Mouse (Mus musculus) heart, embryonic 13.5 days (tissue): ENCODE results near the gene Nfic. TPM values are rescaled to one million over a fixed set of nuclear protein-coding genes. Genes with fewer than 3 reads are reported as not detected.
A peak's percentile ranks its signal among the peaks of the same experiment; 100 is the strongest.

Experiments
- ATAC-seq: fragments of 200-750 bp; cut with Nextera tagmentation; 2 replicates; pipeline ENCODE4 v1.8.0; 2017; ENCODE audit warnings: moderate TSS enrichment; ENCODE audit not compliant: insufficient number of reproducible peaks, low FRiP score, low TSS enrichment; ENCODE audit errors: extremely low read depth
- H3K27ac ChIP-seq: fragments of 300-500 bp; sonication (generic); replicated peaks from 2 replicates; pipeline ENCODE4 v1.5.1; 2015; ENCODE audit warnings: moderate library complexity, mild to moderate bottlenecking, inconsistent platforms
- H3K27me3 ChIP-seq: fragments of 300-500 bp; sonication (generic); replicated peaks from 2 replicates; pipeline ENCODE4 v1.6.1; 2015; ENCODE audit warnings: mild to moderate bottlenecking, inconsistent platforms
- H3K36me3 ChIP-seq: fragments of 300-500 bp; sonication (generic); 2 replicates; pipeline ENCODE4 v1.6.1; 2015; ENCODE audit warnings: mild to moderate bottlenecking, inconsistent platforms
- H3K4me1 ChIP-seq: fragments of 300-500 bp; sonication (generic); 2 replicates; pipeline ENCODE4 v1.6.1; 2015; ENCODE audit warnings: inconsistent platforms
- H3K4me2 ChIP-seq: fragments of 300-500 bp; sonication (generic); 2 replicates; pipeline ENCODE4 v1.6.1; 2015; ENCODE audit warnings: inconsistent platforms, mild to moderate bottlenecking, moderate library complexity
- H3K4me3 ChIP-seq: fragments of 300-500 bp; sonication (generic); 2 replicates; pipeline ENCODE4 v1.5.1; 2015; ENCODE audit warnings: moderate library complexity, mild to moderate bottlenecking, inconsistent platforms
- H3K9ac ChIP-seq: fragments of 300-500 bp; sonication (generic); 2 replicates; pipeline ENCODE4 v1.6.1; 2015; ENCODE audit warnings: inconsistent platforms, mild to moderate bottlenecking, moderate library complexity
- H3K9me3 ChIP-seq: fragments of 300-500 bp; sonication (generic); 2 replicates; pipeline ENCODE4 v1.6.1; 2016; ENCODE audit warnings: inconsistent platforms
- WGBS: fragments of 180-500 bp; shearing (Covaris S2); methylation state at CpG from one replicate; pipeline ENCODE4 v1.1.7; 2015; ENCODE audit warnings: mixed read lengths; 5-methylcytosine and 5-hydroxymethylcytosine counted together
- polyA plus RNA-seq: library from polyadenylated mRNA; unstranded; fragments of >200 nt; fragmentation: Nextera tagmentation; extraction: Ambion mirVana; gene quantifications from 2 replicates; pipeline ENCODE4 v1.2.1, GENCODE M21; 2015

Nfic gene
- polyA plus RNA-seq, 1 experiment from 2014 or later = 57.4 TPM

GRCm38 (mm10) chr10:81407539-81408423 lies 47.7 kb downstream of the Nfic start:
- no peak for ATAC-seq
- peak overlapping the region; percentile 71 for H3K9ac ChIP-seq

GRCm38 (mm10) chr10:81406504-81407440 lies 48.7 kb downstream of the Nfic start:
- H3K9ac ChIP-seq = peak overlapping the region; percentile 71
- ATAC-seq = no peak
- peak overlapping the region; percentile 65 for H3K4me2 ChIP-seq
- H3K9me3 ChIP-seq = no peaks in the 10 kb centered on the region
- H3K4me1 ChIP-seq = peaks cover 96% of the 10 kb centered on the region
- WGBS = 27% methylated on average over 24 of the region's 24 CpGs
- H3K4me3 ChIP-seq = peak overlapping the region; percentile 45
- H3K27ac ChIP-seq = peak overlapping the region; percentile 98
- H3K27me3 ChIP-seq = peaks cover 4% of the 10 kb centered on the region; the same call in 1 of the 2 replicates
- peaks cover 63% of the 10 kb centered on the region for H3K36me3 ChIP-seq

More at GRCm38 (mm10) chr10:81407539-81408423, 47.7 kb downstream of the Nfic start:
- Histone ChIP-seq H3K4me2 (peak overlapping the region; percentile 65), H3K9me3 (no peaks in the 10 kb centered on the region), H3K27me3 (peaks cover 4% of the 10 kb centered on the region; the same call in 1 of the 2 replicates), H3K36me3 (peaks cover 65% of the 10 kb centered on the region), H3K4me1 (peaks cover 96% of the 10 kb centered on the region), H3K4me3 (peak overlapping the region; percentile 45), H3K27ac (peak overlapping the region; percentile 98)
- WGBS = 19% methylated on average over 31 of the region's 31 CpGs

- ATAC-seq = no peak
- Histone ChIP-seq H3K9ac (0 out of 2 replicates have a peak overlapping the region, but pooled peaks have one; percentile 71), H3K9me3 (no peaks in the 10 kb centered on the region), H3K36me3 (peaks cover 66% of the 10 kb centered on the region), H3K4me3 (no peak overlapping the region), H3K4me1 (peaks cover 96% of the 10 kb centered on the region), H3K27ac (0 out of 2 replicates have a peak overlapping the region, but pooled peaks have one; percentile 98), H3K27me3 (peaks cover 4% of the 10 kb centered on the region; the same call in 1 of the 2 replicates), H3K4me2 (peak overlapping the region; percentile 65)
- 46% methylated on average over 13 of the region's 13 CpGs for WGBS
These were observed 49.7 kb downstream of the Nfic start for GRCm38 (mm10) chr10:81405588-81406201.

GRCm38 (mm10) chr10:81404720-81405119 lies 50.7 kb downstream of the Nfic start:
- peak overlapping the region; percentile 32; the same call in 1 of the 2 replicates for H3K27ac ChIP-seq
- peaks cover 12% of the 10 kb centered on the region; the same call in 1 of the 2 replicates for H3K27me3 ChIP-seq
- H3K4me1 ChIP-seq = peaks cover 92% of the 10 kb centered on the region
- no peak for ATAC-seq
- no peak overlapping the region for H3K4me2 ChIP-seq
- no peaks in the 10 kb centered on the region for H3K9me3 ChIP-seq
- peak overlapping the region; percentile 37; the same call in 1 of the 2 replicates for H3K9ac ChIP-seq
- 59% methylated on average over 18 of the region's 18 CpGs for WGBS
- no peak overlapping the region for H3K4me3 ChIP-seq
- H3K36me3 ChIP-seq = peaks cover 76% of the 10 kb centered on the region

- Histone ChIP-seq H3K27me3 (peaks cover 12% of the 10 kb centered on the region; the same call in 1 of the 2 replicates), H3K27ac (no peak overlapping the region; the same call in 1 of the 2 replicates)
These were observed 51.4 kb downstream of the Nfic start for GRCm38 (mm10) chr10:81404082-81404481.

GRCm38 (mm10) chr10:81403511-81403910 lies 51.9 kb downstream of the Nfic start:
- ATAC-seq = no peak
- Histone ChIP-seq H3K4me3 (no peak overlapping the region), H3K27ac (peak overlapping the region; percentile 96), H3K9ac (peak overlapping the region; percentile 73), H3K4me1 (peaks cover 80% of the 10 kb centered on the region), H3K27me3 (peaks cover 12% of the 10 kb centered on the region; the same call in 1 of the 2 replicates), H3K36me3 (peaks cover 79% of the 10 kb centered on the region), H3K4me2 (no peak overlapping the region), H3K9me3 (no peaks in the 10 kb centered on the region)
- 68% methylated on average over 10 of the region's 10 CpGs for WGBS

More at GRCm38 (mm10) chr10:81404082-81404481, 51.4 kb downstream of the Nfic start:
- peaks cover 80% of the 10 kb centered on the region for H3K36me3 ChIP-seq
- H3K4me1 ChIP-seq = peaks cover 85% of the 10 kb centered on the region
- 29% methylated on average over 9 of the region's 9 CpGs for WGBS
- no peak for ATAC-seq
- H3K9ac ChIP-seq = 0 out of 2 replicates have a peak overlapping the region, but pooled peaks have one; percentile 14
- no peak overlapping the region for H3K4me2 ChIP-seq
- H3K9me3 ChIP-seq = no peaks in the 10 kb centered on the region
- H3K4me3 ChIP-seq = no peak overlapping the region

GRCm38 (mm10) chr10:81402227-81402765 lies 53.1 kb downstream of the Nfic start:
- H3K4me1 ChIP-seq = peaks cover 67% of the 10 kb centered on the region
- peaks cover 12% of the 10 kb centered on the region; the same call in 1 of the 2 replicates for H3K27me3 ChIP-seq
- H3K9me3 ChIP-seq = no peaks in the 10 kb centered on the region
- H3K4me2 ChIP-seq = peak overlapping the region; percentile 63
- peaks cover 82% of the 10 kb centered on the region for H3K36me3 ChIP-seq
- H3K4me3 ChIP-seq = peak overlapping the region; percentile 34
- peak overlapping the region; percentile 73 for H3K9ac ChIP-seq
- WGBS = 33% methylated on average over 7 of the region's 7 CpGs
- ATAC-seq = no peak
- H3K27ac ChIP-seq = peak overlapping the region; percentile 96

GRCm38 (mm10) chr10:81401521-81402226 lies 53.8 kb downstream of the Nfic start:
- H3K27me3 ChIP-seq = peaks cover 11% of the 10 kb centered on the region; the same call in 1 of the 2 replicates
- WGBS = 8% methylated on average over 18 of the region's 18 CpGs
- peak overlapping the region; percentile 34 for H3K4me3 ChIP-seq
- no peaks in the 10 kb centered on the region for H3K9me3 ChIP-seq
- H3K27ac ChIP-seq = peak overlapping the region; percentile 96
- H3K4me1 ChIP-seq = peaks cover 61% of the 10 kb centered on the region
- peak overlapping the region; percentile 63 for H3K4me2 ChIP-seq
- peak; percentile 54 for ATAC-seq
- H3K9ac ChIP-seq = peak overlapping the region; percentile 73
- peaks cover 82% of the 10 kb centered on the region for H3K36me3 ChIP-seq

- Histone ChIP-seq H3K27ac (peak overlapping the region; percentile 96), H3K4me2 (peak overlapping the region; percentile 63), H3K4me3 (no peak overlapping the region), H3K27me3 (peaks cover 8% of the 10 kb centered on the region; the same call in 1 of the 2 replicates), H3K9ac (peak overlapping the region; percentile 61), H3K9me3 (no peaks in the 10 kb centered on the region), H3K4me1 (peaks cover 56% of the 10 kb centered on the region), H3K36me3 (peaks cover 79% of the 10 kb centered on the region)
- WGBS = 30% methylated on average over 10 of the region's 10 CpGs
- ATAC-seq = no peak
These were observed 54.3 kb downstream of the Nfic start for GRCm38 (mm10) chr10:81401205-81401520.
